Mouse (Mus musculus): ENCODE measurements around the gene Tmem248. TPM values are rescaled to one million over a fixed set of nuclear protein-coding genes. Genes with fewer than 3 reads are reported as not detected.

Tmem248 gene
- 21.8 and 22.3 TPM in 2 replicates for polyA plus RNA-seq (2015; fragmentation: Nextera tagmentation; extraction: Ambion mirVana)

- 84% methylated on average over 7 of the region's 7 CpGs for WGBS
- H3K27me3 ChIP-seq = no peaks in the 10 kb centered on the region
- ATAC-seq = no peak
Measured at GRCm38 (mm10) chr5:130216781-130217180, at the start of gene Tmem248. TSS of gene Tmem248 (plus strand) at chr5:130217081.

GRCm38 (mm10) chr5:130169109-130169508 is 47.8 kb upstream of the Tmem248 start:
- H3K4me2 ChIP-seq = no peak overlapping the region
- peaks cover 19% of the 10 kb centered on the region for H3K4me1 ChIP-seq
- no peak overlapping the region for H3K27ac ChIP-seq
- 79% methylated on average over 6 of the region's 6 CpGs for WGBS
- no peaks in the 10 kb centered on the region for H3K27me3 ChIP-seq
- H3K4me3 ChIP-seq = no peak overlapping the region
- H3K36me3 ChIP-seq (ENCODE audit: poor library complexity, severe bottlenecking) = no peaks in the 10 kb centered on the region
- no peak overlapping the region for H3K9ac ChIP-seq
- H3K9me3 ChIP-seq (replicated peaks) = no peaks in the 10 kb centered on the region
- no peak for ATAC-seq

More at GRCm38 (mm10) chr5:130216781-130217180, at the start of gene Tmem248:
- Histone ChIP-seq H3K27ac (no peak within 1 kb of the TSS), H3K4me1 (peaks cover 9% of the 10 kb centered on the region), H3K9ac (no peak within 1 kb of the TSS), H3K9me3 (replicated peaks) (no peaks in the 10 kb centered on the region), H3K4me3 (no peak within 1 kb of the TSS), H3K36me3 (ENCODE audit: poor library complexity, severe bottlenecking) (peaks cover 29% of the 10 kb centered on the region), H3K4me2 (no peak within 1 kb of the TSS)

DNA sequence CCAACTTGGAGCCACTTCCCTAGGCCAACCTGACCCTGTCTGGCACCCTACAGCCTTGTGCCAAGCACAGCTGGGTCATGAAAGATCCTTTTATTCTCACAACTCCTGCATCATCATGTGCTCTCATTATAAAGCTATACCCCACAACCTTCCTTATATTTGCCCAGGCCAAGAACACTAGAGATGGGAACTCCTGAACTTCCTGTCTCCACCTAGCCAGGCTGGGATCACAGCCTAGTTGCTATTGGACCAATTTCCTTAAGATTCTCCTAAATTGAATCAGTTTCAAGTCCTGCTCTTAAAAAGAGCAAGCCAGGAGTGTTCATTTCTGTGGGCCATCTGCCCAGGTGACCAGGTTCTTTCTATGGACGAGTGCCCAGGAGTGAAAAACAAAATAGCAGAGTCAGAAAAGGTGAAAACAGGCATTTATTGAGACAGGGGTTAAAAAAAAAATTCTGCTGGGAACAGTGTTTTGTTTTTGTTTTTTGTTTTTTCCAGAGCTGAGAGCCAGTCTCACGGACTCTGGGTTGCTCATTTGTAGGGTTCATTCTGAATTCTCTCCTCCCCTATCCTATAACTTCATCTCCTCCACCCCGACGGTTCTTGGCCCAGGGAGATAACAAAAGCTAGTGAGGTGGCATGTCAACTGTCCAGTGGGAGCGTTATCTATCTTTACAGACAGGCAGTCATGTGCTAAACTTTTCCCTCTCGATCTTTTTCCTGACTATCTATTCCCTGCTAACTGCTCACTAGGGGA is 46.0 kb upstream of the Tmem248 start:
- H3K9me3 ChIP-seq (replicated peaks) = no peaks in the 10 kb centered on the region
- H3K4me2 ChIP-seq = peak overlapping the region; percentile 68
- H3K4me3 ChIP-seq = peak overlapping the region; percentile 91
- WGBS = 13% methylated on average over 6 of the region's 6 CpGs
- H3K36me3 ChIP-seq (ENCODE audit: poor library complexity, severe bottlenecking) = no peaks in the 10 kb centered on the region
- peaks cover 19% of the 10 kb centered on the region for H3K4me1 ChIP-seq
- ATAC-seq = no peak
- H3K9ac ChIP-seq = peak overlapping the region; percentile 94
- H3K27ac ChIP-seq = peak overlapping the region; percentile 70
- H3K27me3 ChIP-seq = no peaks in the 10 kb centered on the region

DNA sequence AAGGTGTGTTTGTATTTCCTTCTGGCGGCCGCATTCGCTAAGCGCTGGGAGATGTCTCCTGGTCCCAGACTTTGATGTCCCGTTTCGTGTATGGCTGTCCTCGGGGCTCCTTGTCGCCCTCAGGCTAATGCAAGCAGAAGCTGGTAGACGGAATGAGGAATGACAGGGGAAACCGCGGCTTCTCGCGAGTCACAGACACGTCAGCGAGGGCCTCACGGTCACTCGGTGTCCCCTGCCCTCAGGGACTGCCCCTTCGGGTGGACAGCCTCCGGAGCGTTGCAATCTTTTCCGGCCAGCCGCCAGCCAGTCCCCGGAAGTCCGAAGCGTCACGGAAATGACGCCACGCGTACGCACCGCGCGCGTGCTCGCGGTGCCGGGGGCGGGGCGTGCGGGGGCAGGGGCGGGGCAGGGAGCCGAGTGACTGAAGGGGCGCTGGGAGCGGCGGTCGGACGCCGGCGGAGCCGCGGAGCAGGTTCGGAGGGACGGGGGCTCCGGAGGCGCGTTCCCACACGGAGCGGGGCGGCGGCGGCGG is 45.4 kb upstream of the Tmem248 start, which contains the start of gene Rabgef1:
Gene Rabgef1, plus strand, starts transcription at position 376 of the 532 bp plus-strand sequence.
- Histone ChIP-seq H3K27ac (peak within 1 kb of the TSS; percentile 70), H3K36me3 (ENCODE audit: poor library complexity, severe bottlenecking) (no peaks in the 10 kb centered on the region), H3K4me1 (peaks cover 19% of the 10 kb centered on the region), H3K27me3 (no peaks in the 10 kb centered on the region), H3K9me3 (replicated peaks) (no peaks in the 10 kb centered on the region), H3K4me2 (peak within 1 kb of the TSS; percentile 68), H3K4me3 (peak within 1 kb of the TSS; percentile 91), H3K9ac (peak within 1 kb of the TSS; percentile 94)
- under 1% methylated on average over 44 of the region's 62 CpGs for WGBS
- peak; percentile 96 for ATAC-seq

- peak overlapping the region; percentile 70 for H3K27ac ChIP-seq
- peak overlapping the region; percentile 91 for H3K4me3 ChIP-seq
- H3K9me3 ChIP-seq (replicated peaks) = no peaks in the 10 kb centered on the region
- H3K4me1 ChIP-seq = peaks cover 19% of the 10 kb centered on the region
- peak overlapping the region; percentile 94 for H3K9ac ChIP-seq
- H3K4me2 ChIP-seq = peak overlapping the region; percentile 68
- H3K27me3 ChIP-seq = no peaks in the 10 kb centered on the region
- no peaks in the 10 kb centered on the region for H3K36me3 ChIP-seq (ENCODE audit: poor library complexity, severe bottlenecking)
- ATAC-seq = peak; percentile 46
- 1% methylated on average over 44 of the region's 46 CpGs for WGBS
Measured at GRCm38 (mm10) chr5:130171956-130172601, 44.8 kb upstream of the Tmem248 start.

DNA sequence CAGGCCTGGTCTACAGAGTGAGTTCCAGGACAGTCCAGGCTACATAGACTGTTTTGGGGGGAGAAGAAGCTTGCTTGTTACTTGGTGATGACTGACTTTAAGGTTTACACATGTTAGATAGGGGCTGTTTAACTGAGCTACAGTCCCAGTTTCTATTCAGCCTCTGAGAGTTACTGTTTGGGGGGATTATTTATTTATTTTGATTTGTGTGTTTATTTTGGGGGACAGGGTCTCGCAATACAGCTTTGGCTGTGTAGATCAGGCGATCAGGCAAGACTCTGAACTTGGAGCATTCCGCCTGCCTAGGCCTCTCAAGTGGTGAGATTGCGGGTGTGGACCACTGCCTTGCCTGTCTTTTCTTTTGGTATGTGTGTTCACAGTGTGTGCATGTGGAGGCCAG is 43.9 kb upstream of the Tmem248 start:
- Histone ChIP-seq H3K36me3 (ENCODE audit: poor library complexity, severe bottlenecking) (no peaks in the 10 kb centered on the region), H3K4me3 (0 out of 2 replicates have a peak overlapping the region, but pooled peaks have one; percentile 91), H3K27ac (no peak overlapping the region), H3K4me1 (peaks cover 23% of the 10 kb centered on the region), H3K9ac (peak overlapping the region; percentile 94), H3K9me3 (replicated peaks) (no peaks in the 10 kb centered on the region), H3K4me2 (peak overlapping the region; percentile 68), H3K27me3 (no peaks in the 10 kb centered on the region)
- ATAC-seq = no peak
- WGBS = 93% methylated on average over 4 of the region's 4 CpGs

DNA sequence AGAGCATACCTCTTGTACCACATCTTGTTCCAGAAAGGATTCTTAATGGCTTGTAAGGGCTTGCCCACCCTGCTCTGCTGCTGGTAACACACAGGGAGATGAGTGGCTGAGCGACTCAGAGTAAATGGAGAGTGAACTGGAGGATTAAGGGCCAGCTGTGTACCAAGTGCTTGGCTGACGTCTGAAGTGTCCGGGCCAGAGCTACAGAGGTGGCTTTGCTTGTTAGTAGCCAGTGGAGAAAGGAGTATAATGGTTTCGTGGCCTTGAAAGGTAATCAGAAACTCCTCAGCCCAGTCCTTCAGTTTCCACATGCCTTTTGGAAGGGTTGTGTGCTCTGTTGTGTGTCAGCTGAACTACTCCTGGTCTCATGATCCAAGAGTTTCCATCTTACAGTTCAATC is 39.0 kb upstream of the Tmem248 start:
- Histone ChIP-seq H3K27ac (no peak overlapping the region), H3K9me3 (replicated peaks) (no peaks in the 10 kb centered on the region), H3K4me1 (peaks cover 9% of the 10 kb centered on the region), H3K4me2 (no peak overlapping the region), H3K9ac (no peak overlapping the region), H3K36me3 (ENCODE audit: poor library complexity, severe bottlenecking) (no peaks in the 10 kb centered on the region), H3K27me3 (no peaks in the 10 kb centered on the region), H3K4me3 (no peak overlapping the region)
- WGBS = 44% methylated on average over 4 of the region's 4 CpGs
- no peak for ATAC-seq

DNA sequence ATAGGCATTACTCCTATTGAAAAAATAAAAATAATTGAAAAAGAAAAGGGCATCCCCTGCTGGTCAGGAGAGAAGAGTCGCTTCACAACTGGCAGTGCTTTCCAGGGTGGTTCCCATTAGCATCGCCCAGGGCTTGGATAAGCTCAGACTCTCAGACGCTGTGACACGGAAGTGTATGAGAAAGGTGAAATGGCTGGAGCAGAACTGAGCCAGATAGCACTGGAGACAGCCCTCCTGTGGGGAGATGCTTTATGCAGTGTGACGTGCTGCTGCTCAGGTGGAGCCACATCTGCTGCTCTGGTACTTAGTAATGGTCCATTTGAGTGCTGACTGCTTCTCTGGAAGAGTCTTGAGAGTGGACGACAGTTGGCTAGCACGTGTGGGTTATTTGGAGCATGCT is 36.5 kb upstream of the Tmem248 start:
- Histone ChIP-seq H3K9ac (no peak overlapping the region), H3K36me3 (ENCODE audit: poor library complexity, severe bottlenecking) (no peaks in the 10 kb centered on the region), H3K27ac (no peak overlapping the region), H3K9me3 (replicated peaks) (no peaks in the 10 kb centered on the region), H3K27me3 (no peaks in the 10 kb centered on the region), H3K4me1 (peaks cover 3% of the 10 kb centered on the region; the same call in 1 of the 2 replicates), H3K4me2 (no peak overlapping the region), H3K4me3 (no peak overlapping the region)
- ATAC-seq = no peak
- WGBS = 75% methylated on average over 7 of the region's 7 CpGs

DNA sequence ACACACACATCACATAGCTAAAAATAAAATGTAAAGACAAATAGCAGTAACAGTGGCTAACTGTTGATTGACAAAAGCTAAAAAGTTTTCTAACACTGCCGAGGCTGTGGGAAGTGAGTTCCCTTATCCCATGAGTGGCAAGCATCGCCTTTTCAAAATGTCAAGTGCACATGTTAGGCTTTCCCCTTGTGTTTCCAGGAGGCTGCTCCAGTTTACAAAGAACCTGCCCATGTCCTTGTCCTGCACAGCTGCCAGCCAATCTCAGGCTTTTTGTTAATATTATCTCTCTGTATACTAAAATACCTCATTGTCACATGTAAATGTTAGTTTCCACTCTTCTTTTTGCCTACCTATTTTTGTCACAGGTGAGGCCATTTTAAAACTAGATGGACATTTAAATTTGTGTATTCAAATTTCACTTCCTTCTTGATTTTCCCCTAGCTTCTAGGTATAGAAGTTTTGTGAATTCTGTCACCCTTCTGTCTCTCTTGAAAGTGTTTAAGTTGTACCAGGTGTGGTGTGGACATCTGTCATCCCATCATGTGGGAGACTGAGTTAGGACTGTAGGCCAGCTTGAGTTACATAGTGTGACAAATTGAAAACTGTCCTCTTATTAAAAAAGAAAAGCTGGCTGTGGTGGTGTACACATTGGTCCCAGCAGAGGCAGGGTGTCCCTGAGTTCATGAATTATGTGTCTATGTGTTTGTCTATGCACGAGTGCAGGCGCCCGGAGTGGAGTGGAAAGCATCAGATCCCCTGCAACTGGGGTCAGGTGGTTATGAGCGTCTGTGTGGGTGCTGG is 34.9 kb upstream of the Tmem248 start:
- 91% methylated on average over 6 of the region's 6 CpGs for WGBS
- Histone ChIP-seq H3K27me3 (no peaks in the 10 kb centered on the region), H3K9me3 (replicated peaks) (no peaks in the 10 kb centered on the region), H3K4me3 (no peak overlapping the region), H3K9ac (no peak overlapping the region), H3K4me2 (no peak overlapping the region), H3K4me1 (peaks cover 9% of the 10 kb centered on the region; the same call in 1 of the 2 replicates), H3K27ac (no peak overlapping the region), H3K36me3 (ENCODE audit: poor library complexity, severe bottlenecking) (no peaks in the 10 kb centered on the region)
- ATAC-seq = no peak

GRCm38 (mm10) chr5:130182541-130182821 is 34.4 kb upstream of the Tmem248 start:
- WGBS = 87% methylated on average over 3 of the region's 3 CpGs
- Histone ChIP-seq H3K27me3 (no peaks in the 10 kb centered on the region), H3K36me3 (ENCODE audit: poor library complexity, severe bottlenecking) (peaks cover 2% of the 10 kb centered on the region; the same call in 1 of the 2 replicates), H3K4me2 (no peak overlapping the region), H3K4me3 (no peak overlapping the region), H3K9me3 (replicated peaks) (no peaks in the 10 kb centered on the region), H3K4me1 (peaks cover 14% of the 10 kb centered on the region), H3K9ac (no peak overlapping the region), H3K27ac (no peak overlapping the region)
- no peak for ATAC-seq

GRCm38 (mm10) chr5:130184193-130184856 is 32.6 kb upstream of the Tmem248 start:
- peaks cover 12% of the 10 kb centered on the region for H3K4me1 ChIP-seq
- H3K9ac ChIP-seq = no peak overlapping the region
- no peak overlapping the region for H3K4me2 ChIP-seq
- H3K4me3 ChIP-seq = no peak overlapping the region
- H3K9me3 ChIP-seq (replicated peaks) = no peaks in the 10 kb centered on the region
- peaks cover 11% of the 10 kb centered on the region; the same call in 1 of the 2 replicates for H3K36me3 ChIP-seq (ENCODE audit: poor library complexity, severe bottlenecking)
- no peak for ATAC-seq
- 91% methylated on average over 9 of the region's 9 CpGs for WGBS
- H3K27me3 ChIP-seq = no peaks in the 10 kb centered on the region
- no peak overlapping the region for H3K27ac ChIP-seq
